Comparison of ENCODE assay signal across 30 mouse cellular contexts in genomic region chr11:98381651-98382050, GRCm38 (mm10). TPM values are rescaled to one million over a fixed set of nuclear protein-coding genes. Genes with fewer than 3 reads are reported as not detected.
A peak's percentile ranks its signal among the peaks of the same experiment; 100 is the strongest.
DNase-seq lines count a peak whose midpoint lies in the region; ATAC-seq and TF ChIP-seq lines count a peak whose summit lies in the region.
"Had no signal": no experiment of that assay in that cellular context is flagged by ENCODE, and none has a peak within 500 bp of the region (broad histone marks: within the 10 kb centered on the region; RNA-seq: fewer than 3 reads in every experiment).

No protein-coding gene starts in this region.

- intact Hi-C loops in gastrocnemius, adult 2 months (cut with DNase I), result no loop called here
- intact Hi-C loops in gastrocnemius, postnatal 36 days (cut with DNase I), result no loop called here

- H3K27me3 ChIP-seq in heart, embryonic 10.5 days (ENCODE audit: insufficient read depth, poor library complexity, severe bottlenecking), result peaks cover 28% of the 10 kb centered on the region
- peaks cover 17% of the 10 kb centered on the region for H3K27me3 ChIP-seq in heart, embryonic 12.5 days (replicated peaks)
- H3K27me3 ChIP-seq in heart, embryonic 15.5 days, result peaks cover 4% of the 10 kb centered on the region
- H3K27me3 ChIP-seq: CH12.LX, Patski had no signal

- no peak for ATAC-seq in heart, embryonic 12.5 days (ENCODE audit: insufficient number of reproducible peaks, low FRiP score)
- no peak for ATAC-seq in heart, embryonic 15.5 days (replicated peaks; ENCODE audit: insufficient number of reproducible peaks, insufficient read depth, low FRiP score, low read depth)
- ATAC-seq: forebrain, embryonic 15.5 days; hindbrain, postnatal 0 days; inflammation-experienced regulatory T-cells, adult 6 months; intestine, embryonic 16.5 days; Patski had no signal

- H3K9me3 ChIP-seq in heart, embryonic 10.5 days, result no peaks in the 10 kb centered on the region
- no peaks in the 10 kb centered on the region for H3K9me3 ChIP-seq in heart, embryonic 12.5 days (replicated peaks)
- no peaks in the 10 kb centered on the region for H3K9me3 ChIP-seq in heart, embryonic 15.5 days (replicated peaks)
- H3K9me3 ChIP-seq: embryonic facial prominence, embryonic 10.5 days; embryonic facial prominence, embryonic 13.5 days; forebrain, embryonic 12.5 days; forebrain, embryonic 15.5 days; G1E had no signal

- H3K9ac ChIP-seq in heart, embryonic 12.5 days, result no peak overlapping the region
- H3K9ac ChIP-seq in heart, embryonic 15.5 days, result no peak overlapping the region
- H3K9ac ChIP-seq: embryonic facial prominence, embryonic 13.5 days; forebrain, embryonic 12.5 days; forebrain, embryonic 15.5 days; hindbrain, embryonic 14.5 days had no signal

- peaks cover 85% of the 10 kb centered on the region for H3K4me1 ChIP-seq in heart, embryonic 10.5 days
- peaks cover 76% of the 10 kb centered on the region for H3K4me1 ChIP-seq in heart, embryonic 12.5 days (replicated peaks)
- H3K4me1 ChIP-seq in heart, embryonic 15.5 days (replicated peaks), result peaks cover 83% of the 10 kb centered on the region
- H3K4me1 ChIP-seq: forebrain, embryonic 12.5 days had no signal

- peak overlapping the region; percentile 98 for H3K27ac ChIP-seq in gastrocnemius, adult 2 months
- H3K27ac ChIP-seq in heart, embryonic 10.5 days, result peak overlapping the region; percentile 77
- no peak overlapping the region for H3K27ac ChIP-seq in heart, embryonic 12.5 days (ENCODE audit: poor library complexity, severe bottlenecking)
- peak overlapping the region; percentile 20 for H3K27ac ChIP-seq in heart, embryonic 15.5 days
- H3K27ac ChIP-seq: embryonic facial prominence, embryonic 10.5 days; embryonic facial prominence, embryonic 13.5 days; forebrain, embryonic 12.5 days; forebrain, embryonic 15.5 days; hindbrain, embryonic 14.5 days; hindbrain, postnatal 0 days had no signal

- peaks cover 46% of the 10 kb centered on the region for H3K36me3 ChIP-seq in heart, embryonic 10.5 days
- peaks cover 43% of the 10 kb centered on the region for H3K36me3 ChIP-seq in heart, embryonic 12.5 days
- peaks cover 25% of the 10 kb centered on the region for H3K36me3 ChIP-seq in heart, embryonic 15.5 days

- WGBS in heart, embryonic 10.5 days, result 89% methylated on average over 2 of the region's 2 CpGs
- WGBS in heart, embryonic 12.5 days, result 90% methylated on average over 2 of the region's 2 CpGs
- 94% methylated on average over 2 of the region's 2 CpGs for WGBS in heart, embryonic 15.5 days

- no peak overlapping the region for H3K4me2 ChIP-seq in heart, embryonic 12.5 days
- H3K4me2 ChIP-seq in heart, embryonic 15.5 days, result no peak overlapping the region
- H3K4me2 ChIP-seq: embryonic facial prominence, embryonic 13.5 days; forebrain, embryonic 12.5 days; forebrain, embryonic 15.5 days; hindbrain, embryonic 14.5 days had no signal

- no peak overlapping the region for H3K4me3 ChIP-seq in gastrocnemius, adult 2 months
- H3K4me3 ChIP-seq in heart, embryonic 10.5 days, result no peak overlapping the region
- no peak overlapping the region for H3K4me3 ChIP-seq in heart, embryonic 12.5 days
- no peak overlapping the region for H3K4me3 ChIP-seq in heart, embryonic 15.5 days
- H3K4me3 ChIP-seq: embryonic facial prominence, embryonic 10.5 days; embryonic facial prominence, embryonic 13.5 days; erythroblast, embryonic 14.5 days; forebrain, embryonic 12.5 days; forebrain, embryonic 15.5 days had no signal

- DNase-seq in gastrocnemius, adult 2 months, result no peak
- no peak for DNase-seq in gastrocnemius, postnatal 36 days
- no peak for DNase-seq in heart, embryonic 10.5 days (ENCODE audit: low spot score)
- no peak for DNase-seq in heart, adult 18-20 months
- DNase-seq: adrenal gland, postnatal 10 days; adrenal gland, postnatal 36 days; B cell, adult 2 months; cerebellum, adult 11 months; cerebellum, adult 8-10 months; cerebellum, postnatal 36 days; embryo, embryonic 11 days; gastrocnemius, postnatal 25 days; heart, postnatal 36 days; kidney, adult 18-20 months; kidney, adult 9 months had no signal

- no peak for TF ChIP-seq CTCF in gastrocnemius, adult 2 months (IDR thresholded peaks at IDR 0.05)

RNA-seq across cellular contexts. Expression of gene Tcap, which starts 2.0 kb away (rescaled TPM):
- 1,000 to 10,000 TPM; 3,050 to 3,067 TPM for total RNA-seq in gastrocnemius, adult 2 months (2021)
- 1,000 to 10,000 TPM; 3,291 to 4,304 TPM for total RNA-seq in gastrocnemius, postnatal 36 days (2021)
- 86.0 and 159 TPM in 2 replicates for polyA plus RNA-seq in heart, embryonic 10.5 days (2016; fragmentation: Nextera tagmentation; extraction: Ambion mirVana)
- polyA plus RNA-seq in heart, embryonic 12.5 days (2016; fragmentation: Nextera tagmentation; extraction: Ambion mirVana), result 143 and 152 TPM in 2 replicates
- polyA plus RNA-seq in heart, embryonic 15.5 days (2015; fragmentation: Nextera tagmentation; extraction: Ambion mirVana), result 154 and 158 TPM in 2 replicates
- total RNA-seq in heart, adult 18-20 months (2021), result 1,000 to 10,000 TPM; 1,636 to 2,096 TPM
- total RNA-seq: CH12.LX; G1E; granulocyte monocyte progenitor cell, adult 5-6 weeks had no signal
- polyA plus RNA-seq: embryonic facial prominence, embryonic 10.5 days; erythroblast, embryonic 14.5 days; G1E; hindbrain, embryonic 14.5 days; hindbrain, postnatal 0 days; inflammation-experienced regulatory T-cells, adult 6 months; Patski had no signal

RNA-seq across cellular contexts. Expression of gene Pnmt, which starts 4.6 kb away (rescaled TPM):
- total RNA-seq in gastrocnemius, adult 2 months (2021), result 1 to 10 TPM; 1.8 to 5.9 TPM
- total RNA-seq in gastrocnemius, postnatal 36 days (2021), result 1 to 10 TPM in 1 of 2 experiments, under 1 TPM in 1; 0.89 to 2.1 TPM
- 5.0 and 5.1 TPM in 2 replicates for polyA plus RNA-seq in heart, embryonic 10.5 days (2016; fragmentation: Nextera tagmentation; extraction: Ambion mirVana)
- 1.7 and 2.0 TPM in 2 replicates for polyA plus RNA-seq in heart, embryonic 12.5 days (2016; fragmentation: Nextera tagmentation; extraction: Ambion mirVana)
- polyA plus RNA-seq in heart, embryonic 15.5 days (2015; fragmentation: Nextera tagmentation; extraction: Ambion mirVana), result 0.52 and 0.57 TPM in 2 replicates
- under 1 TPM; 0.84 to 0.90 TPM for total RNA-seq in heart, adult 18-20 months (2021)
- total RNA-seq: CH12.LX; G1E; granulocyte monocyte progenitor cell, adult 5-6 weeks had no signal
- polyA plus RNA-seq: erythroblast, embryonic 14.5 days; G1E; inflammation-experienced regulatory T-cells, adult 6 months; Patski had no signal

RNA-seq across cellular contexts. Expression of gene Pgap3, which starts 18.6 kb away (rescaled TPM):
- total RNA-seq in gastrocnemius, adult 2 months (2021), result 1 to 10 TPM; 2.2 to 3.0 TPM
- total RNA-seq in gastrocnemius, postnatal 36 days (2021), result 1 to 10 TPM; 1.8 to 2.2 TPM
- 15.3 and 21.3 TPM in 2 replicates for polyA plus RNA-seq in heart, embryonic 10.5 days (2016; fragmentation: Nextera tagmentation; extraction: Ambion mirVana)
- polyA plus RNA-seq in heart, embryonic 12.5 days (2016; fragmentation: Nextera tagmentation; extraction: Ambion mirVana), result 20.0 and 20.6 TPM in 2 replicates
- 17.0 and 19.3 TPM in 2 replicates for polyA plus RNA-seq in heart, embryonic 15.5 days (2015; fragmentation: Nextera tagmentation; extraction: Ambion mirVana)
- total RNA-seq in heart, adult 18-20 months (2021), result 1 to 10 TPM; 8.1 to 9.1 TPM

RNA-seq across cellular contexts. Expression of gene Stard3, which starts 23.5 kb away (rescaled TPM):
- 10 to 100 TPM; 11.8 to 12.1 TPM for total RNA-seq in gastrocnemius, adult 2 months (2021)
- total RNA-seq in gastrocnemius, postnatal 36 days (2021), result 10 to 100 TPM; 10.3 to 14.7 TPM
- polyA plus RNA-seq in heart, embryonic 10.5 days (2016; fragmentation: Nextera tagmentation; extraction: Ambion mirVana), result 51.0 and 53.0 TPM in 2 replicates
- polyA plus RNA-seq in heart, embryonic 12.5 days (2016; fragmentation: Nextera tagmentation; extraction: Ambion mirVana), result 45.2 and 47.6 TPM in 2 replicates
- polyA plus RNA-seq in heart, embryonic 15.5 days (2015; fragmentation: Nextera tagmentation; extraction: Ambion mirVana), result 33.9 and 40.5 TPM in 2 replicates
- total RNA-seq in heart, adult 18-20 months (2021), result 10 to 100 TPM; 15.8 to 20.6 TPM

RNA-seq across cellular contexts. Expression of gene Erbb2, which starts 30.6 kb away (rescaled TPM):
- total RNA-seq in gastrocnemius, adult 2 months (2021), result 1 to 10 TPM; 1.6 to 1.9 TPM
- 1 to 10 TPM; 1.8 to 2.9 TPM for total RNA-seq in gastrocnemius, postnatal 36 days (2021)
- 47.4 and 70.6 TPM in 2 replicates for polyA plus RNA-seq in heart, embryonic 10.5 days (2016; fragmentation: Nextera tagmentation; extraction: Ambion mirVana)
- 66.7 and 67.1 TPM in 2 replicates for polyA plus RNA-seq in heart, embryonic 12.5 days (2016; fragmentation: Nextera tagmentation; extraction: Ambion mirVana)
- 36.1 and 44.2 TPM in 2 replicates for polyA plus RNA-seq in heart, embryonic 15.5 days (2015; fragmentation: Nextera tagmentation; extraction: Ambion mirVana)
- 1 to 10 TPM; 5.6 to 5.9 TPM for total RNA-seq in heart, adult 18-20 months (2021)
- total RNA-seq: granulocyte monocyte progenitor cell, adult 5-6 weeks had no signal
- polyA plus RNA-seq: G1E had no signal
